Mouse (Mus musculus) cerebellum, adult 2 months (tissue): ENCODE results near the gene 4930503B20Rik. TPM values are rescaled to one million over a fixed set of nuclear protein-coding genes. Genes with fewer than 3 reads are reported as not detected.
A peak's percentile ranks its signal among the peaks of the same experiment; 100 is the strongest.

Experiments
- DNase-seq, 2 experiments: peaks; one replicate each; pipeline ENCODE4 v3.0.0; 2021
- H3K27ac ChIP-seq: fragments of 200-500 bp; 2 replicates; pipeline ENCODE4 v1.5.1; 2012; ENCODE audit warnings: low read length, control low read depth, inconsistent platforms; ENCODE audit not compliant: insufficient read depth
- H3K27me3 ChIP-seq: fragments of 200-500 bp; 2 replicates; pipeline ENCODE4 v1.6.1; 2012; ENCODE audit warnings: inconsistent platforms, mild to moderate bottlenecking, low read length, moderate library complexity; ENCODE audit not compliant: control insufficient read depth, insufficient read depth
- H3K4me1 ChIP-seq: fragments of 200-500 bp; 2 replicates; pipeline ENCODE4 v1.6.1; 2011; ENCODE audit warnings: low read length; ENCODE audit not compliant: control insufficient read depth, insufficient read depth
- H3K4me3 ChIP-seq: fragments of 200-500 bp; replicated peaks from 2 replicates; pipeline ENCODE3; 2011; ENCODE audit warnings: mild to moderate bottlenecking, low read depth, low read length, control low read depth; ENCODE audit not compliant: insufficient read depth
- CTCF ChIP-seq: fragments of 200-500 bp; IDR thresholded peaks from 2 replicates; pipeline ENCODE4 v1.5.1; 2011; ENCODE audit warnings: low read depth, mild to moderate bottlenecking, control low read depth, low read length, moderate library complexity, borderline replicate concordance; ENCODE audit not compliant: insufficient read depth
- POLR2A ChIP-seq: fragments of 200-500 bp; IDR thresholded peaks from 2 replicates; pipeline ENCODE4 v1.6.1; 2011; ENCODE audit warnings: low read length, control low read depth, borderline replicate concordance; ENCODE audit not compliant: insufficient read depth
- WGBS: fragments of 180-500 bp; shearing (Covaris S2); methylation state at CpG from one replicate; pipeline ENCODE4 v1.1.7; 2018; 5-methylcytosine and 5-hydroxymethylcytosine counted together
- polyA plus RNA-seq: library from polyadenylated mRNA; depleted of rRNA; stranded (reverse); fragments of >200 nt; gene quantifications from 2 replicates; pipeline ENCODE4 v1.2.3, GENCODE M21; 2012

Gene 4930503B20Rik
- polyA plus RNA-seq, 1 experiment, result not detected

GRCm38 (mm10) chr3:146683095-146683494 lies 32.0 kb upstream of the 4930503B20Rik start:
- Histone ChIP-seq H3K27me3 (no peaks in the 10 kb centered on the region), H3K4me1 (no peaks in the 10 kb centered on the region; the same call in 1 of the 2 replicates), H3K4me3 (no peak overlapping the region), H3K27ac (no peak overlapping the region)
- no peak for TF ChIP-seq POLR2A
- TF ChIP-seq CTCF, result no peak
- no peak for DNase-seq
- WGBS, result 94% methylated on average over 2 of the region's 2 CpGs

GRCm38 (mm10) chr3:146682140-146682651 lies 31.1 kb upstream of the 4930503B20Rik start:
- no peak for TF ChIP-seq POLR2A
- no peak for TF ChIP-seq CTCF
- WGBS, result 23% methylated on average over 13 of the region's 13 CpGs
- Histone ChIP-seq H3K27ac (no peak overlapping the region), H3K4me3 (peak overlapping the region; percentile 74), H3K4me1 (no peaks in the 10 kb centered on the region; the same call in 1 of the 2 replicates), H3K27me3 (no peaks in the 10 kb centered on the region)
- DNase-seq, result peak; percentile 37 to 51

- WGBS, result 49% methylated on average over 8 of the region's 8 CpGs
- Histone ChIP-seq H3K4me1 (no peaks in the 10 kb centered on the region; the same call in 1 of the 2 replicates), H3K27me3 (no peaks in the 10 kb centered on the region), H3K4me3 (peak overlapping the region; percentile 74), H3K27ac (no peak overlapping the region)
- TF ChIP-seq CTCF, result no peak
- no peak for TF ChIP-seq POLR2A
- DNase-seq, result no peak
These were observed 30.6 kb upstream of the 4930503B20Rik start for GRCm38 (mm10) chr3:146681696-146682095.

- TF ChIP-seq POLR2A (no peak), CTCF (no peak)
- DNase-seq, result no peak
- Histone ChIP-seq H3K27ac (no peak overlapping the region), H3K27me3 (no peaks in the 10 kb centered on the region), H3K4me3 (no peak overlapping the region), H3K4me1 (no peaks in the 10 kb centered on the region; the same call in 1 of the 2 replicates)
- 93% methylated on average over 13 of the region's 13 CpGs for WGBS
These were observed 29.5 kb upstream of the 4930503B20Rik start for GRCm38 (mm10) chr3:146680625-146681024.

- 95% methylated on average over 16 of the region's 16 CpGs for WGBS
- no peak for DNase-seq
- Histone ChIP-seq H3K27ac (no peak overlapping the region), H3K4me1 (no peaks in the 10 kb centered on the region), H3K27me3 (no peaks in the 10 kb centered on the region), H3K4me3 (no peak overlapping the region)
- TF ChIP-seq CTCF, result no peak
- TF ChIP-seq POLR2A, result no peak
These were observed 28.5 kb upstream of the 4930503B20Rik start for GRCm38 (mm10) chr3:146679646-146680045.

- Histone ChIP-seq H3K4me1 (no peaks in the 10 kb centered on the region), H3K27ac (no peak overlapping the region), H3K4me3 (no peak overlapping the region), H3K27me3 (no peaks in the 10 kb centered on the region)
- TF ChIP-seq CTCF, result no peak
- no peak for TF ChIP-seq POLR2A
- WGBS, result 87% methylated on average over 4 of the region's 4 CpGs
- no peak for DNase-seq
These were observed 25.1 kb upstream of the 4930503B20Rik start for GRCm38 (mm10) chr3:146676193-146676592.

- Histone ChIP-seq H3K27ac (no peak overlapping the region), H3K27me3 (no peaks in the 10 kb centered on the region), H3K4me1 (no peaks in the 10 kb centered on the region), H3K4me3 (no peak overlapping the region)
- no peak for DNase-seq
- TF ChIP-seq CTCF, result no peak
- no peak for TF ChIP-seq POLR2A
- WGBS, result 88% methylated on average over 1 of the region's 1 CpGs
These were observed 24.0 kb upstream of the 4930503B20Rik start for GRCm38 (mm10) chr3:146675101-146675500.

GRCm38 (mm10) chr3:146671121-146671520 lies 20.0 kb upstream of the 4930503B20Rik start:
- WGBS, result 59% methylated on average over 2 of the region's 2 CpGs
- H3K27ac ChIP-seq, result no peak overlapping the region
- TF ChIP-seq CTCF, result no peak
- TF ChIP-seq POLR2A, result no peak
- no peaks in the 10 kb centered on the region for H3K27me3 ChIP-seq
- no peak for DNase-seq
- no peaks in the 10 kb centered on the region for H3K4me1 ChIP-seq
- H3K4me3 ChIP-seq, result no peak overlapping the region
